Mouse (Mus musculus): ENCODE data around the gene Nap1l1. TPM values are rescaled to one million over a fixed set of nuclear protein-coding genes. Genes with fewer than 3 reads are reported as not detected.
"Not testable (repeated sequence)": the region's sequence is repeated elsewhere in the genome, so short reads cannot be mapped to it uniquely, and the experiment has no call there.

Gene Nap1l1
- total RNA-seq, 4 experiments from 2014 or later = 59.4 to 73.3 (median 66.5) TPM

- no peak for DNase-seq (ENCODE audit: low spot score)
Observed at GRCm38 (mm10) chr10:111479599-111479998, 6.6 kb downstream of the Nap1l1 start.

GRCm38 (mm10) chr10:111482654-111483053 lies 9.6 kb downstream of the Nap1l1 start:
- DNase-seq (ENCODE audit: low spot score) = no peak

DNA sequence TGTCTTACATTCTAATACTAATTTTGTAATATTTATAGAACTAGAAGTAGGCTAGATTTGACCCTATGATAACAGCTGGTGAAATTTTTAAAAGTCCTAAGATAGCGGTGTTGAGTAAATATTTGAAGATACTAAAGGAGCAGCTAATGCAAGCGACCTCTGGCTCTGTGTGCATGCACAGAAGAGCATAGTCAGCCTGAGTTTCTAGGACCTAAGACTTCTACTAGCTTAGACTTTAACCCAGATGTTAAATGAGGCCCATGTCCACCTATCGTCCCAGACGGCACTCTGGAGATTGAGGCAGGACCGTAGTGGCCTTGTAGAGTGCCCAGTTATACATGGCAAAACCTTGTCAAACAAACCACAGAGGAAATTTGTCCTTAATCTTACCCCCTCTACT lies 11.1 kb downstream of the Nap1l1 start:
- no peak for DNase-seq (ENCODE audit: low spot score)

DNA sequence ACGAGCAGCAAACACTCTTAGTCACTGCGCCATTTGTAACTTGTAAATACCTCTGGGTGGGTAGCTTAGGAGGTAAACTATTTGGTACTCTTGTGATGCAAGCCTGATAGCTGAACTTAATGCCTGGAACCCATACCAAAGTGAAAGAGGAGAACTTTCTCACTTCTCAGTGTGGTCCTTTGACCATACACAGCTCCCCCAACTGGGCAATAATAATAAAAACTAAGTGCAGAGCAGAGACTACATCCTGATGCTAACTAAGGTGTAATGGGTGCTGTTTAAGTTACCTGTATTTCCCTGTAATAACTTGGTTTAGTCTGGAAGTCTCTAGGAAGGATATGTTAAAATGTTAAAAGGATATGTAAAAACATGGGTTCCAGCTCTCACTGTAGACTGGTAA lies 15.8 kb downstream of the Nap1l1 start:
- DNase-seq (ENCODE audit: low spot score) = no peak

GRCm38 (mm10) chr10:111490079-111490478 lies 17.1 kb downstream of the Nap1l1 start:
- not testable (repeated sequence) for DNase-seq (ENCODE audit: low spot score)

DNA sequence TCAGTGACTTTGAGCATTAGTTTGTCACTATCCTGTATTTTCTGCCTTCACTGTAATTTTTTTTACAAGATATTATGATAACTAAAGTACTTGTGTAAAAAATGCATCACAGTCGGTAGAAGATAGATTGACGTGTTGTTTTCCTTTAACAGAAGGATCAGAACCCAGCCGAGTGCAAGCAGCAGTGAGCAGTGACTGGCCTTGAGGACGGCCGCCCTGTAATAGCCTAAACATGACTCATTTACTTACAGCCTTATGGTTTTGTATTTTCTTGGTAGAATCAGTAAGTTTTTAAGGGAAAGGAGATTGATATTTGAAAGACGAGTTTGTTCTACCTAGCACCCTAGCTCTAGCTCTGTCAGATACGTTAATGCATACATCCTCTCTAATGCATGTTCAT lies 22.9 kb downstream of the Nap1l1 start:
- DNase-seq (ENCODE audit: low spot score) = no peak

- DNase-seq (ENCODE audit: low spot score) = no peak
Observed at GRCm38 (mm10) chr10:111499892-111500291, 26.9 kb downstream of the Nap1l1 start.

- peak; percentile 78 for DNase-seq (ENCODE audit: low spot score)
Observed at GRCm38 (mm10) chr10:111503071-111503470, 30.0 kb downstream of the Nap1l1 start.

DNA sequence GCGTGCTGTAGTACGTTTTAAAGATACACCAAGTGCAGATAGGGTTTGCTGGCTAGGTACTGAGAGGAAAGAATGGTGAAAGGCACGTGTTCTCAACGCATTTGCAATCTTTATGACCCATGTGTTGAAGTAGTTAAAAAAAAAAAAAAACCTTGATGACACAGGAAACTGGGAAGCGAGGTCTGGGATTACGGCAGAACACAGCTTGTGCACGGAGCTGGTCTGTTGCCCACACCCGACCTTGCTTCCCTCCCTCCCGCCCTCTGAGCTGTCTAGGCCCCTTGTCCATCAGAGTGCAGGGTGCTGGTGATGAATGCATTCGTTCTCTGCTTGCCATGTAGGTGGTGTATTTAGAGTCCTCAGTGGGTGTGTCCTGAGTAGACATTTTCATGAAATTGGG lies 30.7 kb downstream of the Nap1l1 start:
- DNase-seq (ENCODE audit: low spot score) = no peak

DNA sequence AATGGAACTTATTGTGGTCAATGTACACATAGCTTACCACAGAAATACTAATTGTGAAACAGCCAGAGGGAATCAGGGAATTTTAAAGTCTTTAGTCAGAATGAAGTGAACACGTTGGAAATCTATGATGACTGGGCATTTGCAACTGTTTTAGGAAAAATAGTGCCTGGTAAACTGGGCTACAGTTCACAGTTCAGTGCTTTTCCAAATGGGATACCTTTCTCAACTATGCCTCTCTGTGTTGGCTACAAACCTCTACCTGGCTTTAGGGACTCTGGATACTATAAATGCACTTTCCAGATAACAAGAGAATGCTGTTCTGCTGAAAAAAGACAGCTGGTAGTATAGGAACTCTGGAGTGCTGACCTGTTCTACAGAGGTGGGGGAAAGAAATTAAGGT lies 31.6 kb downstream of the Nap1l1 start:
- no peak for DNase-seq (ENCODE audit: low spot score)

GRCm38 (mm10) chr10:111505406-111505805 lies 32.4 kb downstream of the Nap1l1 start:
- DNase-seq (ENCODE audit: low spot score) = no peak

DNA sequence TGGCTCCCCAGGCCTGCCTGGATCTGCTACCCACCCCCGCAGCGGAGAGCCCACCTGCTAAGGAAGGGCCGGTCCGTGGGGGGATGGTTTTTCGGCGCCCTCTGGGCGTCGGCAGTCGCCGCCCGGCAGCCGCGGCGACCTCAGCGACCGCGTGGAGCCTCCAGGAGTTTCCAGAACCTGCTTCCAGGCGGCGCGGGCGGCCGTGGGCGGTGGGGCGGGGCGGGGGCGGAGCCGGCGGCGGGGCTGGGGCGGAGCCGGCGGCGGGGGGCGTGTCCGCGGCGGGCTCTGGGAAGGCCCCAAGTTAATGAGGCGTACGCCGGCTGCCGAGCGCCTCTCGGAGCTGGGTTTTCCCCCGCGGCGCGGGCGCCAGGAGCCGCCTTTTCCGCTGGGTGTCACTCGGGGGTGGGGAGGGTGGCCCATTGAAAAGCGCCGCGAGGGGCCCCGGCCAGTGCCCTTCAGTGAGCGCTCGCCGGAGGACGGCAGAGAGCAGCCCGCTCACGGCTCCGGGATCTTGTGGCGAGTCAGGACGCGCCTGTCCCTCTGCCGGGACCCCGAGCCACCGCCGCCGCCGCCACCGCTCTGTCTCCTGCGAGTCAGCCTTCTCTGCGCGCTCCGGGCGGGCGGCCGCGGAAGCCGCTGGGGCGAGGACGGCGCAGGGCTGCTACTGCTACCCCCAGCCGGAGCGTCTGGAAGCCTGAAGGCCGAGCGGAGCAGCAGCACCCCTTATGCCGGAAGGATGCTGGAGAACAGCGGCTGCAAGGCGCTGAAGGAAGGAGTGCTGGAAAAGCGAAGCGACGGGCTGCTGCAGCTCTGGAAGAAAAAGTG lies 33.3 kb downstream of the Nap1l1 start, which contains the start of gene Phlda1:
Gene Phlda1 (plus strand): TSS at position 186 of the 825 bp plus-strand sequence.
- peak; percentile 96 for DNase-seq (ENCODE audit: low spot score)

DNA sequence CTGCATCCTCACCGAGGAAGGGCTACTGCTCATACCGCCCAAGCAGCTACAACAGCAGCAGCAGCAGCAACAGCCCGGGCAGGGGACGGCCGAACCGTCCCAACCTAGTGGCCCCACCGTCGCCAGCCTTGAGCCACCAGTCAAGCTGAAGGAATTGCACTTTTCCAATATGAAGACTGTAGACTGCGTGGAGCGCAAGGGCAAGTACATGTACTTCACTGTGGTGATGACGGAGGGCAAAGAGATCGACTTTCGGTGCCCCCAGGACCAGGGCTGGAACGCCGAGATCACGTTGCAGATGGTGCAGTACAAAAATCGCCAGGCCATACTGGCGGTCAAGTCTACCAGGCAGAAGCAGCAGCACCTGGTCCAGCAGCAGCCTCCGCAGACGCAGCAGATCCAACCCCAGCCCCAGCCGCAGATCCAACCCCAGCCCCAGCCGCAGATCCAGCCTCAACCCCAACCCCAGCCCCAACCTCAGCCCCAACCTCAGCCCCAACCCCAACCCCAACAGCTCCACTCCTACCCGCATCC lies 34.0 kb downstream of the Nap1l1 start:
- no peak for DNase-seq (ENCODE audit: low spot score)

DNA sequence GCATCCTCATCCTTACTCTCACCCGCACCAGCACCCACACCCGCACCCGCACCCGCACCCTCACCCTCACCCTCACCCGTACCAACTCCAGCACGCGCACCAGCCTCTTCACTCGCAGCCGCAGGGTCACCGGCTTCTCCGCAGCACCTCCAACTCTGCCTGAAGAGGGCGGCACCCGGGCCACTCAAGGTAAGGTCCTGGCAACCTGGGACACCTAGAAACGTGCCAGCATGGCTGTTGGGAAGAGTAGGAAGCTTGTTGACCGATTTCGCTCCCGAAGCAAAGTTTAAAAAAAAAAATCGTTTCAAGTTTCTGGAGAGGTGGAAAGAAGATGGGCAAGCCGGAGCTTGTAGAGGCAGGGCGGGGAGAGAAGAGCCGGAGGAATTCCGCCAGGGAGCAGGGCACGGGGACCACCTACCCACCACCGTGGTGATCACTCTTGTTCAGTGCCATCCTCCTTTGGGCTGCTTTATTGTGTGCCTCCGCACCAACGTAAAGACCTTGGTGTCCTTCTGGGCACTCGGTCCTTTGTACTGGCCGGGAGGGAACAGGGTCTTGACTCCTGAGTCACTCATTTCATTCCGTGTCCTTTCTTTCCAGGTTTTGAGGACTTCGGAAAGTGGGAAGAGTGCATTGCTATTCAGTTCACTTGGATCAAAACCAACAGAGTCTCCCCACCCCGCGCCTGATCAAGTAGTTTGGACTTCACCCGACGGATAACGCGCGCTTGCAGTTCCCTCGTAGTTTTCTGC lies 34.6 kb downstream of the Nap1l1 start:
- DNase-seq (ENCODE audit: low spot score) = no peak

DNA sequence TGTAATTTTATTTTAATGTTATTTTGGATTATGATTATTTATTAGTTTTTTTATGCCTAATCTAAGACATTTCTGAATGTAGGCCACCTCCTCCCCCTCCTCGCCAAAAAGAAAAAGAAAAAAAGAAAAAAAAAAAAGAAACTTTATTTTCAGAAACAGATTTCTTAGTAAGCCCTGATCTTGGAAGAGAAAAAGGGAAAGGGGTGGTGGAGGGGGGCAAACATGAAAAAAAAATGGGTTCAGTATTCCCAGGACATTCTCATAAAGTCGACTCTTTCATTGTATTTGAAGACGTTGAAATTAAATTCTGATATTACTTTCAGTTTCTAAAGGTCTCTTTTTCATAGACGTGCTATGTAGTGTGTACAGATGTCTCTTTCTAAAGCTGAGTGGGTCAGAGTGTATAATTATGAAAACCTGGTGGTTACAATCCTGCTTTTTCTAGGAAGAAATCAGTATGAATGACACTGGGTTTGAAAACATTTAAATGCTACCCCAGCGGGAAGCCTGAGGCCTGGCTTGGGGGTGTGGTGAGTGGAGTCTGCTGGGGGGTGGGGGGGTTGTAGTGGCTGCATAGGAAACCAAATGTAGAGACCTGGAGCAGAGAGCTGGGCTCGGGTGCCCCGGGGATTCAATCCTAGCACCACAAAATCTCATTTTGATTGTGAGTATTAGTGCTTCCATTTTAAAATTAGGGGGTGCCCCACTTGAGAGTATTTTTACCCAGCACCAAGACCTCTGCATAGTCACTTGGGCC lies 35.5 kb downstream of the Nap1l1 start:
- no peak for DNase-seq (ENCODE audit: low spot score)

GRCm38 (mm10) chr10:111509103-111509784 lies 36.2 kb downstream of the Nap1l1 start:
- DNase-seq (ENCODE audit: low spot score) = no peak

DNA sequence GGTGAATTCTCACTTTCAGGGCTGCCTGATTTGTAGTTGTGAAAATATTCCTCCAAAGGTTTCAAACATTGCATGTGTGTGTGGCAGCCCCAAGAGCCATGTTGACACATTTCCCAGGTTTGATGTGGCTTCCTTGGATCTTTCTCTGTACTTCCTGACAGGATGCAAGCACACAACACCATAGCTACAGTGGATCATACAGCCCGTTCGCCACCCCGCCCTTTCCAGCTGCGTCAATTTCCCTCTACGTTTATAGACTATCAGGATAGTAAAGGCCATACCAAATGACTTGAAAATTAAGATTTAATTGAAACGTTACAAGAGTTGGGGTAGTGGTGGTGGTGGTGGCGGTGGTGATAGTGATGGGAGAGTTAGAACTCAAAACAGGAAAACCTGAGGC lies 37.0 kb downstream of the Nap1l1 start:
- DNase-seq (ENCODE audit: low spot score) = no peak

DNA sequence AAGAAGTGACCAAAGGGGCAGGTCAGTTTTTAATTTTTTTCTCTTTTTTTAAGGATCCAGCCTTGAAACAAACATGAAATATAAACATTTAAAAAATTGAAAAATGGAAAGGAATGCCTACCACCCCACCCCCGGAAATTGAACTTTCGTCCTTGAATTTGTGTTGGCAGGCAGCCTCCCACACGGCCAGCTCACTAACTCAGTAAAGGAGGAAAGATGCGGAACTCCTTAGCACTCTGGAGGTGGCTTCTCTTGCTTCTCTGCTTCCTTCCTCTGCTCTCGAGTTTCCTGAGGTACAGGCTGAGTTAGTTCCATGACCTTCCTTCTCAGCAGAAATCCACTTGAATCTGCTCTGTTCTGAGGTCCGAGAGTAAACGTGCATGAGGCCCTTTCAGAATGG lies 37.8 kb downstream of the Nap1l1 start:
- DNase-seq (ENCODE audit: low spot score) = no peak

- DNase-seq (ENCODE audit: low spot score) = no peak
Observed at GRCm38 (mm10) chr10:111512036-111512568, 39.1 kb downstream of the Nap1l1 start.

GRCm38 (mm10) chr10:111514282-111514885 lies 41.4 kb downstream of the Nap1l1 start:
- no peak for DNase-seq (ENCODE audit: low spot score)
